Mouse (Mus musculus) right cerebral cortex, adult 2 months (tissue): ENCODE results near the gene Eloa.
A peak's percentile ranks its signal among the peaks of the same experiment; 100 is the strongest.
"Not testable (repeated sequence)": the region's sequence is repeated elsewhere in the genome, so short reads cannot be mapped to it uniquely, and the experiment has no call there.

ENCODE experiments used
- DNase-seq, 2 experiments: peaks; one replicate each; pipeline ENCODE4 v3.0.0; 2021 to 2022; ENCODE audit warnings: low spot score in 2 of 2

Eloa gene

DNA sequence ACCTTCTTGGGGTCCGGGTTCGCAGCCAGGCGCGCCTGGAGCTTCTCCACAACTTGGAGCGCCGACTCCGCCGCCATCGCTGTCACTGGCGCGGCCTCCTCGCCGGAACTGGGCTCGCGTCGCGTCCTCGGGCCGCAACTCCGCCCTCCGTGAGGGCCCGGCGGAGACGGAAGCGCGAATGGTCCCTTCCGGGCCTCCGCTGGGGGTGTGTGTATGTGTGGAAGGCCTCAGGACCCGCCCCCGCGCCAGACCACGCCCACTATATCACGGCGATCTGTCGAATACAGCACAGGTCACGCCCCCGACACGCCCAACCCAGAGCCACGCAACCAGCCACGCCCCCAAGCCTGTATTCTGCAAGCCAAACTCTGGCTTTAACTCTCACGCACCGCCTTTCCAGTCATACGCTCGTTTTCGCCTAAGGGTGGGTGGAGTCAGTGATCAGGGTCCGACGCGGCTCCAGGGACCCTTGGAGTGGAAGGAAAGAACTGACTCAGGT lies at the start of gene Eloa:
Gene Eloa, minus strand, starts transcription at position 215 of the 499 bp plus-strand sequence.
- DNase-seq: peak; percentile 99 to 100

- DNase-seq: peak; percentile 74 to 78
Measured at GRCm38 (mm10) chr4:136071178-136071714, 49.7 kb upstream of the Eloa start.

DNA sequence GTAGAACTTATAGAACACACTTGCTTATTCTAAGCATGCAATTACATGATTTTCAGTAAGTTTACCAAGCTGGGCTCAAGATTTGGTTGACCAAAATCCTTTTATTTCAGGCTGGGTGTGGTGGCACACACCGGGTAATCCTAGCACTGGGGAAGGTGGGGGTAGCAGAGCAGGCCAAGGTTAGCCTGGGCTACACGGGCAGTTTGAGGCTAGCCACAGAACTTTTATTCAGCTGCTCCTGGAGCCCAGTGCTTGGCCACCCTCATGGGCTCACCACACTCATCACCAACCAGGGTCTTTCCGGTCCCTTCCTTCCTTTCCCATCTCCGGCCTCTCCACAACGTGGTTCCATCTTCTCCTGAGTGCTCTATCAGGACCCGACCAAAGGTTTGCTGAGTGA lies 49.0 kb upstream of the Eloa start:
- no peak for DNase-seq

- DNase-seq: peak; percentile 71 to 77
Measured at GRCm38 (mm10) chr4:136069954-136070353, 48.4 kb upstream of the Eloa start.

GRCm38 (mm10) chr4:136069313-136069712 lies 47.8 kb upstream of the Eloa start:
- DNase-seq: no peak

DNA sequence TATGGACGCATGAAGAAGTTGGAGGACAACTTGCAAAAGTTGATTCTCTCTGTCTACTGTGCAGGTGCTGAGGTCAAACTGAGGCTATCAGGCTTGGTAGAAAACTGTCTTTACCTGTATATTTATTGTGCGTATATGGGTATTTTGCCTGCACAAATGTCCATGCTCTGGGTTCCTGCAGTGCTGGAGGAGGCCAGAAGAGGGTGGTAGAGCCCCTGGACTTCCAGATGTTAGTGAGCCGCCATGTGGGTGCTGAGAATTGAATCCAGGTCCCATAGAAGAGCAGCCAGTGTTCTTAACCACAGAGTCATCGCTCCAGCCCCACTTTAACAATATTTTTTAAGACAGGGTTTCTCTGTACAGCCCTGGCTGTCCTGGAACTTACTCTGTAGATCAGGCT lies 41.6 kb upstream of the Eloa start:
- no peak for DNase-seq

DNA sequence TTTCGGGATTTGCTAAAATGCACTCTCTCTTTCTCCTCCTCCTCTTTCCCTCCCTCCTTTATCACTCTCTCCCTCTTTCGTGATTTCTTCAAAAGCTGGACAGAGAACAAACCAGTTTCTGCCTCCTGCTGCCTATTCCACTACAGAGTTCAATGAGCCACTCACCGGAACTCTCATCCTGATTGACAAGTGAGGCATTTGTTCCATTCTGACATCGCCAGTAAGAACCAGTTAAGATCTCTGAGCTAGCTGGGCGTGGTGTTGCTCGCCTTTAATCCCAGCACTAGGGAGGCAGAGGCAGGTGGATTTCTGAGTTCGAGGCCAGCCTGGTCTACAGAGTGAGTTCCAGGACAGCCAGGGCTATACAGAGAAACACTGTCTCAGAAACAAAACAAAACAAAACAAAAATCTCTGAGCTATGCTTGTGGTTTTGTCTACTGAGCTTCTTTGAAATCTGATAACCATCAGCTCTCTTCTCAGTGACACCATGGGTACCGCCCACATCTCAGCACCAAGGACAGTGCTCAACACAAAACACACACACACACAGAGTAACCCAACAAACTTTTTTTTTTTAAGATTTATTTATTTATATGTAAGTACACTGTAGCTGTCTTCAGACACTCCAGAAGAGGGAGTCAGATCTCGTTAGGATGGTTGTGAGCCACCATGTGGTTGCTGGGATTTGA lies 38.4 kb upstream of the Eloa start:
- not testable (repeated sequence) for DNase-seq

DNA sequence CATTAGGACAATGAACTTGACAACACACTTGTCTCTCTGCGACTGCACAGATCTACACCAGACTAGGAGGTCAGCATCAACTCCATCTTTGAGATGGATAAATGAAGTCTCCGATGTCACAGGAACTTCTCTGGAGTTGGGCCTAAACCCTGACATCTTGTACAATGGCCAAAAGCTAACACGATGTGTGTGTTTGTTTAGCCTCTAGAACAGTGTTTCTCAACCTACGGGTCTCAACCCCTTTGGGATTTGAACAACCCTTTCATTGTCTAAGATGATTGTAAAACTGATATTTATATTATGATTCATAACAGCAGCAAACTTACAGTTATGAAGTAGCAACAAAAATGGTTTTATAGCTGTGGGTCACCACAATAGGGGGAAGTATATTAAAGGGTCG lies 36.4 kb upstream of the Eloa start:
- DNase-seq: no peak

- no peak for DNase-seq
Measured at GRCm38 (mm10) chr4:136056030-136056429, 34.5 kb upstream of the Eloa start.

GRCm38 (mm10) chr4:136053843-136054242 lies 32.3 kb upstream of the Eloa start:
- no peak for DNase-seq

DNA sequence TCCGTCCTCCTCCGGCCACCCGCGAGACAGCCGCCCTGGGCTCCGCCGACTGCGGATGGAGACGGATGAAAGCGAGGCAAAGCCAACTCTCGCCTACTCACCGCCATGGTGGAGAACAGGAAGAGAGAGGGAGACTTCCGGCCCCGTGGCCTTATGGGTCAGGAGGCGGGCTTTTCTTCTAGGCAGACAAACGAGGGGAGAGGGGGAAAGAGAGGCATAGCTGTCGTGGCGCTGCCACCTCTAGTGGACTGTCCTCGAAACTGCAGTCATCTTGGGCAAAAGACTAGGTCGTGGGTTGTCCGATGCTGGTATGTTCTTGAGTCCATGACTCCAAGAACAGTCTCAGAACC lies 31.7 kb upstream of the Eloa start, which contains the start of gene Rpl11:
Gene Rpl11, minus strand, starts transcription at position 182 of the 350 bp plus-strand sequence.
- DNase-seq: peak; percentile 93 to 94

- DNase-seq: peak in 1 of 2 experiments; percentile 16
Measured at GRCm38 (mm10) chr4:136052534-136053246, 31.1 kb upstream of the Eloa start.

DNA sequence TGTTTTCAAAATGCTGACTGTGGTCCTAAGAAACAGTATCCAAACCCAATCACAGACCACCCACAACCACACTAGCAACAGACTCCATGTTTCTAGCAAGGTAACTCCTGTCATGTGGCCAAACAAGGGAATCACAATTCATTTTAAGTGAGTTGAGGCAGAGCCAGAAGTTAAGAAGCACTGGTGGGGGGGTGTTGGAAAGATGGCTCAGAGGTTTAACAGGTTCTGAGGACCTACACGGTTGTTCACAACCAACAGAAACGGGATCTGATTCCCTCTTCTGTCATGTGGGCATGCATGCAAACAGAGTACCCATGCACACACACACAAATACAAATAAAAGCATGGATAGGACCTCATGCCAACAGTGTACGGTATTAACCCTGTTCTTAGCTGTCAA lies 30.5 kb upstream of the Eloa start:
- DNase-seq: no peak

DNA sequence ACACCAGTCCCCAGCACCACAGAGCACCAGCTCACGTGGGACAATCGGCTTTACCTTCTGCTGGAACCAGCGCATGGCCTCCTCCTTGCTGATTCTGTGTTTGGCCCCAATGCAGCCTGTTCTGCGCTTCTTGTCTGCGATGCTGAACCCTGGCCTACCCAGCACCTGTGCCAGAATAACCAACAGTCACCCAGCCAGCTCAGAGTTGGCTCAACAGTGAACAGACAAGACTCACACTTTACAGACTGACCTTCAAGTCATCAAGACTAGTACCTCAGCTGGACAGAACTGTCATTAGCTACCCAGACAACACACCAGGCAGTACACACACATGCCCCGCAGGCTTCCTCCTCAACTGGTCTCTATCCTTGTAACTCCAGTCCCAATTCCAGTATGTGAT lies 28.7 kb upstream of the Eloa start:
- DNase-seq: no peak

GRCm38 (mm10) chr4:136048291-136049032 lies 26.9 kb upstream of the Eloa start:
- DNase-seq: no peak

DNA sequence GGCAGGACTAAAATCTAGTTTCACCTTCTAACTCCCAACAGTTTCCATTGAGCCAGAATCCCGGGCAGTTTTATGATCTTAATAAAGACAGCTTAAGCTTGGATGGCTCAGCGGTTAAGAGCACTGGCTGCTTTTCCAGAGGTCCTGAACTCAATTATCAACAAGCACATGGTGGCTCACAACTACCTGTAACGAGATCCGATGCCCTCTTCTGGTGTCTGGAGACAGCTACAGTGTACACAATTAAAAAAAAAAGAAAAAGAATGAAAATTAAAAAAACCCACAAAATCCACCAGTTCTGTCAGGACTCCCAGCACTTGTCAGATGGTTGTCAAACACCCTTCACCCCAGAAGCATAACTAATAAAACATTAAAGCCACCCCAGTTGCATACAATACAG lies 26.1 kb upstream of the Eloa start:
- no peak for DNase-seq

- no peak for DNase-seq
Measured at GRCm38 (mm10) chr4:136046888-136047287, 25.3 kb upstream of the Eloa start.

- DNase-seq: no peak
Measured at GRCm38 (mm10) chr4:136045091-136045490, 23.5 kb upstream of the Eloa start.

DNA sequence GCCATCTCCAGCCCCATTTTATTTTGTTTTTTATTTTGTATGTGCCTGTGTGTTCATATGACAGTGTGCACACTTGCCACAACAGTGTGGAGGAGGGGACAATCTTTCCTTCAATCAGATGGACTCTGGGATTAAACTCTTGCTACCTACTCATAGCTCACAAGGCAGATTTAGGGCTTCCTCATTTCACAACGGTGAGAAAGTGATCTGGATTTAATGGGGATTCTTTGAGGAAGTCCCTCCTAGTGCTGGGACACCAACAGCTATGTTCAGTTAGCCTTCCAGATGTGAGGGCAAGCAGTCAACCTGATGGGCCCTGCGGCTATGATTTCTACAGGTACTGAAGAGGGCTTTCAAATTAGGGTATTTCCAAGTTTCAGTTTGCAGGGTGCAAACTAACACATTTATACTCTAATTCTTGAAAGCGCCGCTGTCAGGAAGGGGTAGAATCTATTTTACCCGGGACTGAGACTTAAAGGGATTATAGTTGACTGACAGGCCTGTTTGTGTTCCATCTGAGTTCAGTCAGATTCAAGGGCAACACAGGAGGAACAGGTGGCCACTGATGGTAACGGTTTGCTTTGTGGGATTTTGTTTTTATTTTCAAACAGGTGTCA lies 22.3 kb upstream of the Eloa start:
- DNase-seq: no peak

GRCm38 (mm10) chr4:136035078-136035477 lies 13.5 kb upstream of the Eloa start:
- DNase-seq: no peak

DNA sequence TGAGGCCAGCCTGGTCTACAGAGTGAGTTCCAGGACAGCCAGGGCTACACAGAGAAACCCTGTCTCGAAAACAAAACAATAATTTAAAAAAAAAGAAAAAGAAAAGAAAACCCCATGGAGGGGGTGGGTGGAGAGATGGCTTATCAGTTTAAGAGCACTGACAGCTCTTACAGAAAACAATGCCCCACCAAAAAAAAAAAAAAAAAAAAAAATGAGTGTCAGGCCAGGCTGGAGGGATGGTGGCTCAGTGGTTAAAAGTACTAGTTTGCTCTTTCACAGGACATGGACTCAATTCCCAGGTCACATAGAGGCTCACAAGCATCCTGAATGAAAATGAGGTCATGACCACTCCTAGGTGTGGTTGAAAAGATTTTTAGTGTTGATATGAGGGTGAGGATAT lies 11.7 kb upstream of the Eloa start:
- no peak for DNase-seq
